29 mouse cellular contexts compared by ENCODE assay signal in genomic region chr17:87453336-87453735, GRCm38 (mm10). TPM values are rescaled to one million over a fixed set of nuclear protein-coding genes. Genes with fewer than 3 reads are reported as not detected.
DNase-seq lines count a peak whose midpoint lies in the region; ATAC-seq and TF ChIP-seq lines count a peak whose summit lies in the region.
"Had no signal": no experiment of that assay in that cellular context is flagged by ENCODE, and none has a peak within 500 bp of the region (broad histone marks: within the 10 kb centered on the region; RNA-seq: fewer than 3 reads in every experiment).

No protein-coding gene starts in this region.

- no peak overlapping the region for H3K4me3 ChIP-seq in intestine, embryonic 14.5 days (ENCODE audit: low read depth, low read length)
- H3K4me3 ChIP-seq in intestine, postnatal 0 days (ENCODE audit: low read depth, low read length) = no peak overlapping the region
- H3K4me3 ChIP-seq: embryonic facial prominence, embryonic 13.5 days; embryonic facial prominence, embryonic 15.5 days; erythroblast, embryonic 14.5 days; forebrain, embryonic 10.5 days; forebrain, embryonic 12.5 days had no signal

- no peak overlapping the region for H3K9ac ChIP-seq in intestine, embryonic 14.5 days (ENCODE audit: low read length)
- H3K9ac ChIP-seq in intestine, postnatal 0 days (ENCODE audit: low read depth, low read length) = no peak overlapping the region
- H3K9ac ChIP-seq: embryonic facial prominence, embryonic 13.5 days; embryonic facial prominence, embryonic 15.5 days; forebrain, embryonic 12.5 days had no signal

- ATAC-seq in intestine, embryonic 14.5 days (replicated peaks; ENCODE audit: low FRiP score, low TSS enrichment, low read depth) = no peak
- ATAC-seq in intestine, postnatal 0 days = no peak
- ATAC-seq: forebrain, embryonic 14.5 days; forebrain, embryonic 16.5 days had no signal

- H3K27me3 ChIP-seq in intestine, embryonic 14.5 days (replicated peaks; ENCODE audit: control insufficient read depth, insufficient read depth, low read length) = no peaks in the 10 kb centered on the region
- H3K27me3 ChIP-seq in intestine, postnatal 0 days (replicated peaks; ENCODE audit: control insufficient read depth, insufficient read depth, low read length) = no peaks in the 10 kb centered on the region
- H3K27me3 ChIP-seq: embryonic facial prominence, embryonic 13.5 days; embryonic facial prominence, embryonic 15.5 days; forebrain, embryonic 12.5 days had no signal

- peak; percentile 42 for DNase-seq in adrenal gland, adult 2 months
- no peak for DNase-seq in adrenal gland, adult 8-10 months
- peak; percentile 70 for DNase-seq in heart, adult 11 months
- DNase-seq in heart, postnatal 4 days = no peak
- DNase-seq in intestine, embryonic 14.5 days (ENCODE audit: low spot score) = peak; percentile 29
- DNase-seq: cerebellum, adult 11 months; cerebellum, adult 18-20 months; cerebellum, adult 8-10 months; cerebellum, adult 9-11 months; cerebellum, postnatal 14 days; cerebellum, postnatal 36 days; embryo, embryonic 11 days had no signal

- H3K4me2 ChIP-seq in intestine, embryonic 14.5 days (ENCODE audit: low read length) = no peak overlapping the region
- no peak overlapping the region for H3K4me2 ChIP-seq in intestine, postnatal 0 days (replicated peaks; ENCODE audit: low read depth)
- H3K4me2 ChIP-seq: embryonic facial prominence, embryonic 13.5 days; embryonic facial prominence, embryonic 15.5 days; forebrain, embryonic 12.5 days had no signal

- H3K4me1 ChIP-seq in intestine, embryonic 14.5 days (replicated peaks; ENCODE audit: control insufficient read depth, insufficient read depth, low read length) = peaks cover 11% of the 10 kb centered on the region; the same call in 1 of the 2 replicates
- no peaks in the 10 kb centered on the region for H3K4me1 ChIP-seq in intestine, postnatal 0 days (replicated peaks; ENCODE audit: control insufficient read depth, insufficient read depth, low read length)

- WGBS in intestine, embryonic 14.5 days = 84% methylated on average over 7 of the region's 7 CpGs
- 87% methylated on average over 7 of the region's 7 CpGs for WGBS in intestine, postnatal 0 days

- H3K9me3 ChIP-seq in intestine, embryonic 14.5 days (ENCODE audit: control insufficient read depth, low read length) = no peaks in the 10 kb centered on the region
- no peaks in the 10 kb centered on the region for H3K9me3 ChIP-seq in intestine, postnatal 0 days (ENCODE audit: control insufficient read depth)
- H3K9me3 ChIP-seq: embryonic facial prominence, embryonic 13.5 days; embryonic facial prominence, embryonic 15.5 days; forebrain, embryonic 10.5 days; forebrain, embryonic 12.5 days had no signal

- TF ChIP-seq CTCF in intestine, postnatal 0 days (IDR thresholded peaks at IDR 0.05; ENCODE audit: low read depth) = no peak

- H3K27ac ChIP-seq in intestine, embryonic 14.5 days (ENCODE audit: low read depth) = no peak overlapping the region
- H3K27ac ChIP-seq in intestine, postnatal 0 days (ENCODE audit: low read depth, low read length) = no peak overlapping the region
- H3K27ac ChIP-seq: embryonic facial prominence, embryonic 13.5 days; embryonic facial prominence, embryonic 15.5 days; forebrain, embryonic 10.5 days; forebrain, embryonic 12.5 days had no signal

- H3K36me3 ChIP-seq in intestine, embryonic 14.5 days (ENCODE audit: control insufficient read depth, insufficient read depth, low read length) = no peaks in the 10 kb centered on the region
- H3K36me3 ChIP-seq in intestine, postnatal 0 days (ENCODE audit: control insufficient read depth, insufficient read depth) = no peaks in the 10 kb centered on the region
- H3K36me3 ChIP-seq: embryonic facial prominence, embryonic 13.5 days; embryonic facial prominence, embryonic 15.5 days; forebrain, embryonic 10.5 days; forebrain, embryonic 12.5 days had no signal

RNA-seq across cellular contexts. Expression of gene Calm2, which starts 6.6 kb away (rescaled TPM):
- total RNA-seq in adrenal gland, adult 2 months (2021) = 100 to 1,000 TPM; 485 to 563 TPM
- 6.4 and 6.8 TPM in 2 replicates for polyA plus RNA-seq in adrenal gland, adult 2 months (2012; rRNA removed)
- 100 to 1,000 TPM; 507 to 545 (median 540) TPM for total RNA-seq in adrenal gland, adult 8-10 months (2022)
- total RNA-seq in heart, postnatal 4 days (2021) = 100 to 1,000 TPM; 289 to 299 TPM
- 1,068 and 1,168 TPM in 2 replicates for polyA plus RNA-seq in intestine, embryonic 14.5 days (2014; fragmentation: Nextera tagmentation; extraction: Ambion mirVana)
- polyA plus RNA-seq in intestine, postnatal 0 days (2015; fragmentation: Nextera tagmentation; extraction: Ambion mirVana) = 756 and 774 TPM in 2 replicates

RNA-seq across cellular contexts. Expression of gene Stpg4, which starts 25.8 kb away (rescaled TPM):
- not detected for total RNA-seq in adrenal gland, adult 2 months (2021)
- not detected in 2 replicates for polyA plus RNA-seq in adrenal gland, adult 2 months (2012; rRNA removed)
- not detected for total RNA-seq in adrenal gland, adult 8-10 months (2022)
- not detected for total RNA-seq in heart, postnatal 4 days (2021)
- polyA plus RNA-seq in intestine, embryonic 14.5 days (2014; fragmentation: Nextera tagmentation; extraction: Ambion mirVana) = not detected in 2 replicates
- polyA plus RNA-seq in intestine, postnatal 0 days (2015; fragmentation: Nextera tagmentation; extraction: Ambion mirVana) = not detected in 2 replicates
- total RNA-seq: adrenal gland, adult 18-20 months; adrenal gland, postnatal 36 days; common myeloid progenitor, adult 5-6 weeks; ES-E14; MEL had no signal
- polyA plus RNA-seq: brain, embryonic 14.5 days; C2C12; embryonic facial prominence, embryonic 11.5 days; embryonic facial prominence, embryonic 13.5 days; embryonic facial prominence, embryonic 15.5 days; erythroblast, embryonic 14.5 days; forebrain, embryonic 10.5 days; forebrain, embryonic 12.5 days; forebrain, embryonic 14.5 days; forebrain, embryonic 16.5 days; frontal cortex, adult 2 months had no signal

Comparison
In these comparisons a context has a peak if more than half of its experiments do, and no peak if none do; other contexts are left out.
1. DNase-seq: peak in adrenal gland, adult 2 months (single experiment), heart, adult 11 months (single experiment) and intestine, embryonic 14.5 days (single experiment); none in adrenal gland, adult 8-10 months (single experiment) and heart, postnatal 4 days (single experiment).